Comparison of ENCODE assay signal across 8 mouse cellular contexts in the genomic region with DNA sequence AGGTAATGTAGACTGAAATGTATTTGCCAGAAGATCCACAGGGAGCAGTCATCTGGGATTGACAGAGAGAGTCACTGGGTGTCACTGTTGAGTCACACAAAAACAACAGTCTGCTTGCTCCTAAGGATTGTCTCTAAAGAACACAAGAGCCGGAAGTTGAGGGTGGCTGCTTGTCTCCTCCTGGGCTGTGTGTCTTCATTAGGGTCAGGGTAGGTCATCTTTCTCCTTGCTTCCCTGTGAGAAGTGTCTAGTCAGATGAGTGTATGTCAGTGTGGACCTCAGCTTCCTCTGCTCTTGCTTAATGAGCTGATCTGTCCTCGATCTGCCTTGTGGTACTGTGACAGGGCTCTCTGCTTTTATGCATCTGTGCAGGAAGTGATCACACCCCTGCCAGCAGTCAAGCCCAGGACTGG.
DNase-seq lines count a peak whose midpoint lies in the region; ATAC-seq and TF ChIP-seq lines count a peak whose summit lies in the region.

No protein-coding gene starts in this region.

- ATAC-seq in G1E (ENCODE audit: extremely low read depth, insufficient number of reproducible peaks, low FRiP score, poor library complexity, severe bottlenecking) = peak; percentile 55
- ATAC-seq in hindbrain, postnatal 0 days = peak; percentile 88

- TF ChIP-seq CTCF in G1E (IDR thresholded peaks at IDR 0.05; ENCODE audit: low read depth, low read length) = no peak
- TF ChIP-seq CTCF in hindbrain, postnatal 0 days (IDR thresholded peaks at IDR 0.05; ENCODE audit: low read depth) = peak; percentile 80

- no peak overlapping the region for H3K27ac ChIP-seq in hindbrain, postnatal 0 days

- no peaks in the 10 kb centered on the region for H3K4me1 ChIP-seq in G1E (ENCODE audit: insufficient read depth, low read depth, low read length)
- no peaks in the 10 kb centered on the region for H3K4me1 ChIP-seq in hindbrain, postnatal 0 days (ENCODE audit: insufficient read depth, low read length)

- no peak overlapping the region for H3K4me2 ChIP-seq in hindbrain, postnatal 0 days (ENCODE audit: low read depth, low read length)

- no peaks in the 10 kb centered on the region for H3K36me3 ChIP-seq in G1E (replicated peaks)
- H3K36me3 ChIP-seq in hindbrain, postnatal 0 days (ENCODE audit: insufficient read depth, low read length) = no peaks in the 10 kb centered on the region

- no peak overlapping the region for H3K9ac ChIP-seq in hindbrain, postnatal 0 days (replicated peaks; ENCODE audit: low read length)

- H3K4me3 ChIP-seq in G1E (ENCODE audit: low read depth, low read length) = no peak overlapping the region
- H3K4me3 ChIP-seq in hindbrain, postnatal 0 days (ENCODE audit: low read length) = no peak overlapping the region

- WGBS in hindbrain, postnatal 0 days = 10% methylated on average over 2 of the region's 2 CpGs

- intact Hi-C loops in left cerebral cortex, postnatal 10 days (cut with DNase I) = loop anchor here (2.0 kb wide), 1 partner anchor 928 kb away; no protein-coding TSS in a partner anchor

- DNase-seq in G1E (ENCODE audit: low spot score) = no peak
- peak; percentile 4 for DNase-seq in adrenal gland, postnatal 25 days
- DNase-seq in fibroblast of lung, adult 2 months (ENCODE audit: low read depth) = peak; percentile 4
- peak; percentile 85 for DNase-seq in hindbrain, postnatal 0 days (ENCODE audit: low spot score)
- DNase-seq in left cerebral cortex, postnatal 10 days (ENCODE audit: extremely low spot score in 1 of 2, low spot score in 2 of 2) = peak; percentile 25 to 71
- peak; percentile 36 for DNase-seq in neural tube, embryonic 10.5 days (ENCODE audit: extremely low spot score, low spot score)
- DNase-seq in MN1 (ENCODE audit: low spot score) = no peak
- DNase-seq in spleen, adult 18-20 months = no peak

- H3K9me3 ChIP-seq in G1E (replicated peaks) = 0 out of 2 replicates have a peak, but pooled peaks cover 2% of the 10 kb centered on the region
- no peaks in the 10 kb centered on the region for H3K9me3 ChIP-seq in hindbrain, postnatal 0 days (ENCODE audit: low read length)

- H3K27me3 ChIP-seq in G1E (ENCODE audit: insufficient read depth, low read length) = no peaks in the 10 kb centered on the region
- no peaks in the 10 kb centered on the region for H3K27me3 ChIP-seq in hindbrain, postnatal 0 days (ENCODE audit: insufficient read depth, low read length)

Comparison
In these comparisons a context has a peak if more than half of its experiments do, and no peak if none do; other contexts are left out.
1. DNase-seq: peak in adrenal gland, postnatal 25 days (single experiment), fibroblast of lung, adult 2 months (single experiment), hindbrain, postnatal 0 days (single experiment), left cerebral cortex, postnatal 10 days (2 of 2) and neural tube, embryonic 10.5 days (single experiment); none in G1E (single experiment), MN1 (single experiment) and spleen, adult 18-20 months (0 of 2).